Mouse (Mus musculus) heart, adult 9 months (tissue): Measurements from ENCODE around the gene Ehhadh.
"Not testable (repeated sequence)": the region's sequence is repeated elsewhere in the genome, so short reads cannot be mapped to it uniquely, and the experiment has no call there.

Experiments
- DNase-seq, 2 experiments: peaks; one replicate each; pipeline ENCODE4 v3.0.0; 2022; ENCODE audit warnings: low spot score in 2 of 2

Gene Ehhadh

DNA sequence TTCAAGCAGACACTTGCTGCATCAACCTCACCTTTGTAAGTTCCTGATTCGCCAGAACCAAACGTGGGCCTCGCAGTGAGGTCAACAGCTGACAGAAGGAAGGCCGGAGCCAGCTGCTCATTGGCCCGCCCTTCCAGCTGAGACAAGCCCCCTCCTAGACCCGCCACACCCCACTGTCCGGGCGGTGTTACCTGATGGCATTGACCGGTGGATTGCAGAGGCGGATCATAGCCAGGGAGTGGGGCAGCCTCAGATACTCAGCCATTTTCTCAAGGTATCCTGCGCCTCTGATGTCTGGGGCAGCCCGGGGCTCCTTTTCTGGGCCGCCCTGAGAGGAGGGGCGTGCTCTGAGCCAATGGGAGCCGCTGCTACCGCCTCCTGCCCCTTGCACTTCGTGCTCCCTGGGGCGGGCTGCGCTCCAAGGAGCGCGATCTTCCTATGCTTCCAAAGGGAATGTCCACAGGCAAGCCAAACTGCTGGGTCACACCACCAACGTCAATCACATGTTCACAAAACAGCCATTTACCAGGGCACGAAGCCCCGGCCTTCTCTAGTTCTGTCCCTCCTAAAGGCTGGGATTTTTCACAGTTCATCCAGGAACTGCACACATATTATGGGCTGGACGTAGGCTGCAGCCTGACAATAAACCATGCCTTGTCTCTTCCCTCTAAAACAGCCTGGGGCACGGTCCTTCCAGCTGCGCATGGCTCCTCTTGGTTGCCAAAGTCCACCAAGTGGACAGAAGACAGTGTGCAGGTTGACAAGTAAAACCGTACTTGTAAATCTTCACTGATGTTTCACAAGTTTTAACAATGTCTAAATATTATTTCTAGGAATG, at the start of gene Ehhadh:
Gene Ehhadh, minus strand, starts transcription at position 292 of the 838 bp plus-strand sequence.
- DNase-seq = peak; percentile 82 to 86

DNA sequence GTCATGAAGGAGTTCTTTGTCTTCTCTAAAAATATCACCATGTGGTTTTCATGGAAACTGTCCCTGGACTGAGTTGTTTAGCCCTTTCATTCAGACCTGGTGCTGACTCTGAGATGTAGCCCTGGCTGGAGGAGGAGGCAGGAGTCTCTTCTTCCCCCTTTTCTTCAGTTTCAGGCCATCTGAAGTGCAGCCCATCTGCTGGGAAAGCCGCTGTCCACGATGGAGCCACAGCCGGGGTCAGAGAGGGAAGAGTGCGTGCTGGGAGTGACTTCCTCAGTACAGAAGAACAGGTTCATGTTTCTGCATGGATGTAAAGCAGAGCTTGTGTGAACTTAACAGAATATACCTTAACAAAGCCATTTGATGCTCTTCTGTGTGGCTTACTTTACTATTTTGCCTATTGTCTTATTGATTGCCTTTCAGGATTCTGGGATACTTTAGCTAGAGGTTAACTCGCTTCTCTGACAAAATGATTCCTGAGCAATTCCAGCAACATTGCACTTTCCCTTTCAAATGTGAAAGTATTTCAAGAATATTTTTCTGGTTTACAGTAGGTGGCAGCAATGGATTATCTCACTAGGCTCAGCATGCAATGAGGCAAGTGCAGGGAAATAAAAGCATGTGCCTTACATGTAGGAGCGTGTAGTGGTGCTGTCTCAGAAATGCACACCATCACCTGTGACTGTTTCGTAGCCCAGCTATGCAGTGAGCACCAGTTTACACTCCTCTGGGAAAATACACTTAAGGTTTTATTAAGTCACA, 48.9 kb upstream of the Ehhadh start:
- no peak for DNase-seq

DNA sequence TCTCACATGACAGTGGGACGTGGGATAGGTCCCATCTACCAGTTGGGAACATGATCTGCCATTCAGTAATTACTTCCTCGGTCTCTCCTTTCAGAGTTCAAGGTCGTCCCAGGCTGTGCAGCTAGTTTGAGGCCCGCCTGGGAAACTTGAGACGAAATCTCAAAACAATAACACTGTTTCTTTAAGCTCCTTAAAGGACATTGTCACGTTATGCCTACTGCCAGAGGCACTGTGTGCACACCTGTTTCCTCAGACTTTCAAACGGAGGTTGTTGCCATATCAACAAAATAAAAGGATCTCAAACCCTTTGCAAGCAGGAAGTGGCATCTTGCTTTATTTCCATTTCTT, 48.0 kb upstream of the Ehhadh start:
- DNase-seq = no peak

DNA sequence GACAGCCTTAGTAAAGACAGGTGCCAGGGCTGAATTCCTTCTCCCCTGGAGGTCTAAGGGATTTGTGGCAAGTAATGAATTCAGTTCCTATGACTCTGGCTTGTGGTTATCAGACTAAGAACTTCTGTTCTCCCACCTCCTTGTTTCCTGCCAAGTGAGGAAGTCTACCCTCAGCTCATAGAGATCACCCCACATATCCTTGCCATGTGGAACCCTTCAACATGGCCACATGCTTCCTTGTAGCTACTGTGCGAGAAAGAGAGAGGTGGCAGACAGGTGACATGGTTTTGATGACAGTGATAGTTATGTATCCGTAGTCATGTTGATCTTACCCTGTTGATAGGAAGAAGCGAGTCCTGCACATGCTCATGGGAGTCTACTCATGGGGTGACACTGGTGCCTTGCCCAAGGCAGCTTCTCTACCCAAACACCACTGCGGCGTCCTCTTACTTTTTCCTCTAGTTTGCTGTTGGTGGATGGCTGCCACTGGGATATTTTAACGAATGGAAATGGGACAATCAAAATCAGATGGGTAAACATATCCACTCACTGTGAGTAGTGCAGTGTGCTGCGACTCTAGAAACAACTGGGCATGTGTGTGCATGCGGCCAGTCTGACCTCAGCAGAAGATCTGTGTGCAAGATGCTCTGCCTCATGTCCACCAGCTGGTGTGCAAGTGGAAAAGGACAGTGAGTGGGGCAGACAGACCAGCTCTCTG, 47.4 kb upstream of the Ehhadh start:
- DNase-seq = no peak

DNA sequence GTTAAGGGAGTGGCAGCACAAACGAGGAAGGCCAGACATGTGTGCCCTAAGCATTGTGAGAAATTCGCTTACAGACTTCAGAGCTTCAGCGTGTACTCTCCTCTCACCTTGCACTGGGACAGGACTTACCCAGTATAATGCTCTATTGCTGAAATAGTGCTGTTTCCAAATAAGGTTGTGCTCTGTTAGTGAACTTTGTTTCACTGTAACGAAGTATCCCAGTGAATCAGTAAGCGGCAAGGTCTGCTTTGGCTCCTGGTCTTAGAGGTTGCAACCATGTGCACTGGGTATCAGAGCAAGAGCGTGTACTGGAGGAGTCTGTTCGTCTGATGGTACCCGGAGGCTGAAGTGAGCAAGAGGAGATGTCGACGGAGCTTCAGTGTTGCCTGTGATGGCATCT, 46.4 kb upstream of the Ehhadh start:
- DNase-seq = no peak

DNA sequence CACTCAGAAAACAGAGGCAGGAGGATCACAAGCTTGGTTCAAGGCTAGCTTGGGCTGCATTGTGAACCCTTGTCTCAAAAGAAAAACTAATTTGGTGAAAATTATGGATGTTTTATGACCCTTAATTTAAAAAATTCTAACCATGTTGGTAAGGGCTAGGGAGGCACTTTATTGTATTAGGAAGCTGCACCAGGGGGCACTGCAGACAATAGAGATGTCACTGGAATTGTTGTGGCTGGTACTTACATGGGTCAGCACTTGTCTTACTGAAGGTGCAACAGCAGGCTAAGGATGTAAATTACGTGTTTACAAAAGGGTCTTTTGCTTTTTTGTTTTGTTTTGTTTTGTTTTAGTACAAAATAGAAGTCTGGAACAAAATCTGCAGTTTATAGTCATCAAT, 45.9 kb upstream of the Ehhadh start:
- DNase-seq = no peak

DNA sequence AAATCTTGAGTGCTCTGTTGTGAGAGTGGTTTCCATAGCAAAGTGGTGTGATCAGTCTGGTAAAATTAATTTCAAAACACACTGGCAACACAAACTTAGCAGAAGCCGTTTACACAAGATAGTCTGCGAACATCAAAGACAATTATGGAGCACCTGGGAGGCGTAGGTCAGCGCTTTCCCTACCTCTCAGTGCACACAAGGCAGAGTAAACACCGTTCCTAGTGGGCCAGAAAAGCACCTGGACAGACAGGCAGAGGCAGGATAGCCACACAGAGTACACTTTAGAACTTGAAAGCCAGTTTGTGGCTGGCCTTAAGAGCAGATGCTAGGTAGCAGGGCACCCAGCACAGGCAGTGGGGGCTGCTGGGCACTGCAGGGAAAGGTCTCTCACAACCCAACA, 44.2 kb upstream of the Ehhadh start:
- no peak for DNase-seq

DNA sequence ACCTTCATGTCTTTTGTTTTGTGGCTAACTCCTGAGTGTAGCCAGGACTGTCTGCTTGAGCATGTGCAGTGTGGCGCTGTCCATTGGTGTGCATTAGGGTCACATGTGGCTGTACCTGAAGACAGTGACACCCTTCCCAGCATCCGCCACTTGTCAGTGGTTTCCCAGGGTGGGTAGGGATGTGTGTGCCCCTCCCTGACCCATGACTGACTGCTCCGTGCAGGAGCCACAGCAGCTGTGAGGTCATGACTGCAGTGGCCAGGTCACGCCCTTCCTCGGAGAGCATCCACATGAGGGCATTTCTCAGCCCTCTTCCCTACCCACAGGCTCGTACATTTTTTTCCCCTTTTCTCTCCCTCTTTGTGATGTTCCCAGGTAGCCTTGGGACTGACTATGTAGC, 43.2 kb upstream of the Ehhadh start:
- no peak for DNase-seq

DNA sequence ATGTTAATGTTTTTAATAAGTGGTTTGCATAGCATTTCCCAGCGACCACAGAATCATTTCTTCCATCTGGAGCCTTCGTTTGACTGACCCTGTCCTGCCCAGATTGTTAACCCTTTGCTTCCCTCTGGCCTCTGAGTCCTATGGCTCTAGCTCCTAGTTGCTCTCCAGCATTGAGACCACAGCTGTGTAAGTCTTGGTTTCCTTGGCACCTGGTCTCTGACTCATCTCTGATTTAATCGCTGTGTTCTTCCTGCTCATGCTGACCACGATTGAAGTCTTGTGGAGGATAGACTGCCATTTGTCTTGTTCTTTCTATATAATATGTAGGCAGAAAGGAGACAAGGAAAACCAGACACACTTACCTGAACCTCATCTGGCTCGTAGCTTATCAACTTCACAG, 42.1 kb upstream of the Ehhadh start:
- DNase-seq = no peak

DNA sequence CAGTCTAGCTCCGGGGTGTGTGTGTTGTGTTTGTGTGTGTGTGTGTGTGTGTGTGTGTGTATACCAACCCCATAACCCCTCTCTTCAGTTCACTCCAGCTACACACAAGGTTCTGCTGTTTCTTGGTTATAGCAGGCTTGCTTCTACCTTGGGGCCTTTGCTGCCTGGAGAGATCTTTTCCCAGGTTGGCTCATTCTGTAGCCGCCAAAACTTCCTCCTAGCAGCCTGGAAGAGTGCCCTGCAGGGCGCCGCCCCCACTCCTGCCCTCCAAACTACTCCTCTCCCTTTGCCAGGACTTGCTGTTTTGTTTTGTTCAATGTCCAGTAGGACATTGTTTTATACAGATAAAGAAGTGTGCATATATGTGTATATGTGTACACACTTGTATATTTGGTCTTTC, 40.0 kb upstream of the Ehhadh start:
- no peak for DNase-seq

DNA sequence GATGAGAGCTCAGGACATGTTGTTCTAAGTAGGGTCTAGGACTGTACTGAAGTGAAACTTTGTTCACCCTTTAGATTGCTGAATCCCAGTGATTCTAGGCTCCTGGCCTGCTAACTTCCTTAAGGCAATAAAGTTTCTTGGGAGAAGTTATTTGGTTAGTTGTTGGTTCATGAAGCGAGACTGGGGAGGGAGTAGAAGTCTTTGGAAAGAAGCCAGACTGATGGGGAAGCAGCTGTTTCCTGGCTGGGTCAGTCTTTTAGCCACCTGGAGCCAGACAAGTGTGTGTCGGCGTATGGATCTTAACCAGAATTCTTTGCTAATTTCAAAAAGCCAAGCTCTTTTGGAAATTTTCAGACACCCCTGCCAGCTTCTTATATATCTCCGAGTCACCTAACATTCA, 39.5 kb upstream of the Ehhadh start:
- DNase-seq = peak; percentile 27 to 58

DNA sequence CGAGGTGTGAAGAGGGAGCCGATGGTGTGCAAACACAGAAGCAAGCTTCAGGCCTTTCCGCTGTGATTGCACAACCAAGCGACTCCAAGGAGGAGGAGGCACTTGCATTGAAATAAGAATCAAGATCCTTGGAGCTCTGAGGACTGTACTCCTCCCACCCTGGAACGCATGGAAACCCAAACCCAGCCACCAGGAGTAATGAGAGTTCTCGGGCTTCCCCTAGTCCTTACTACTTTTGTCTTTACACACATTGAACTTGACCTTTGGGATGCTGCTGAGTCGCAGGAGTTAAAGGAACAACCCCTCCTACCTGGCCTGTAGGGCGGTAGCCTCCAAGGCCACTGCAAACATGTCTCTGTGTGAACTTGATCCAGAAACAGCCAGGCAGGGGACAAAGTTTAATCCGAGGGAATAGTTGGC, 38.0 kb upstream of the Ehhadh start:
- no peak for DNase-seq

DNA sequence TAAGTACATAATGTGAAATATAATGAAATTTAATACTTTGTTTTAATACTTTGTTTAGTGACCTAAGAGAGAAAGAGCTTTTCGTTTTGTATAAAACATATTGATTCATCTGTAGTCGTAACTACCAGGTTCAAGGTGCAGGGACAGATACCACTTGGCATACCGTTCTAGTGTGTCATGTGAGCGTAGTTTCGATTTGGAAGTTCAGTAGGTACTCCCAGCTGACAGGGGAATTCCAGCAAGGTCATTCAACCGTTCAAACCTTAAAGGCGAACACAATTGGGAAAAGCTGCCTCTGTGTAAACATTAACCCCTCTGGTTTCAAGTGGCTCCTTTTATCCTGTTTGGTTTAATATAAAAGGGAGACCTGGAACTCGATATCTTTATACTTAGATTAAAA, 31.0 kb upstream of the Ehhadh start:
- DNase-seq = peak; percentile 18 to 24

DNA sequence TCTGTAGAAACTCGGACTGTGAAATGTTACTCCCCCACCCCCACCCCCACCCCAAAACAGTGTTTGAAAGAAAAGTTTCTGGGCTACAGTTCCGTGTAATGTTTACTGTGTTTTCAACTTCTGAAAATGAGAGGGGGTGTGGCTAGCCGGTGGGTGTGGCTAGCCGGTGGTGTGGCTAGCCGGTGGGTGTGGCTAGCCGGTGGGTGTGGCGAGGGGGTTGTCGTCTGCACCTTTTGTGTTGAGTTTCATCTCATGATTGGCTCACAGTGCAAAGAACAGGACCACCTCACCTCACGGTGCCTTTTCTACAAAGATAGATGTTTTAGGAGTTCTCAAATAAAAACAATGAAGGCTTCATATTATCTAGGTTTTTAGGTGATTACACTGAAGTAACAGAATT, 30.5 kb upstream of the Ehhadh start:
- no peak for DNase-seq

DNA sequence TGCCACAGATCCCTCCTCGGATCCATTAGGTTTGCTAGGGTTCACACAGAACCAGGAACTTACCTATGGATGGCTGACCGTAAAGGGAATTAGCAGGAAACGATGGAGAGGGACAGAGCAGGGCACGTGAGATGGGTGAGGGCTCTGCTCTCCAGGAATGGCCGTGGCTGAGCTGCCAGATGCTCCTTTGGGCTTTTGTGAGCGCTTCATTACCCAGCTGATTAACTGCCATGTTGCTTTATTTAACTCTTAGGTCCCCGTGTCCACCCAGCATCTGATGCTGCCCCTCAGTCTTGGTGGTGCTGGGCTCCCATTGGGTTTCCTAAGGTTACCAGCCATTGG, 28.0 kb upstream of the Ehhadh start:
- DNase-seq = no peak

DNA sequence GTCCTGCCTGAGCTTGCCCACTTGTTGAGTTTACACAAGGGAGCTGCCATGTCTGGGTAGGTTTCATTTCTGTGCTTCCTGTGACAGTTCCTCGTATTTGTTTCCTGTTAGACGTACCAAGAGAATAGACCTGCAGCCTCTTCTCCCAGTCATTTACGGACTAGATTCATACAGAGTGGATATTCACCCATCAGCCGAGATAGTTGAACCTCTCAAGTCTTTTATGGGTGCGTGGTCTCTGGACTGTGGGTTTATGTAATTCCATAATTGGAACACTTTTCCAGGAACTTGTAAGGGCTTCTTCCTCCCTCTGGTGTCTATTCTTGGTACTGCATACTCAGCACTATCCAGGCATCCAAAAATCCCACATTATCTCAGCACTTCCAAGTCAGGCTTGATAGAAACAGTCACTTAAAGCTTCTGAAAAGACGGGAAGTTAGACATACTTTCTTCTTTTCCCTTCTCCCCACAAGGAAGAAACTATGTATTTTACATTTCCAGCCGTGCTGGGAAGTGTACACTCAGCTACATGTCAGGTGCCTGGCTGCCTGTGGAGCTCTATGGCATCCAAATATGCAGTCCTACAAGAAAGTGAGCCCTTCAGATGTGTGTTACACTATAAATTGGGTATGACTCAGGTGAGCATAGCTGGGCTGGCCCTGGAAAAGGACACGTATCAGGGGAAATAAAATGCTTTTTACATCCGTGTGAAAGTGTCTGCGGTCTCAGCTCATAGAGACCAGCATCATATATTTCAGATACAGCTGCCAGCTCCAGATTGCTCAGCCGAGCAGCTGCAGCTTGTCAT, 27.5 kb upstream of the Ehhadh start:
- peak; percentile 23 to 64 for DNase-seq

DNA sequence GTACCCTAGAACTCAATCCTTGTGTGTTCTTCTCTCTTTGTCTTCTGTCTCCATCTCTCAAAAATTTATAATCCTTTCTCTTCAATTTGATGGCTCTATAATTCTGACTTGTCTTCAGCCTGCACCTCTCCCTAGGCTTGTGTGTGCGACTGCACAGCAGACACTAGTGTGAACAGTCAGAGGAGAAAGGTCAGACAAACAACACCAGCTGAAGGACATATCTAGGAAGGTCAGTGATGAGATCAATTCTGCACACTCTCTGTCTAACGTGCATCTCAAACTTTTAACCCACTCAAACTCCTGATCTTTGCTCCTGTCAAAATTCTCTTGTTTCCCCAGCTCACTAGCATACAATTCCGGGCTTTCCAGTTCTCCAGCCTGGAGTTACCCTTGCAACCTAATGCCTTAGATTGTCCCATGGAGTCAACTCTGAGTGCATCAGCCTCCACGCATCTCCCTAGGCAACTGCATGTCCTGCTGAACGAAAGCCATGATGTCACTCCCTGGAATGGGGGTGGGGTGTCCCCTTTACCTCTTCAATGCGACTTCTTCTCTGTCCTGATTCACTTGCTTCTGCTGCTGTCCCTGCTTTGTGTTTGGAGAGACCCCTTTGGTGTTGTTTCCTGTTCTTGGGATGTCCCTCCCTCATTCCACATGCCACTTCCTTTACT, 25.7 kb upstream of the Ehhadh start:
- DNase-seq = no peak

DNA sequence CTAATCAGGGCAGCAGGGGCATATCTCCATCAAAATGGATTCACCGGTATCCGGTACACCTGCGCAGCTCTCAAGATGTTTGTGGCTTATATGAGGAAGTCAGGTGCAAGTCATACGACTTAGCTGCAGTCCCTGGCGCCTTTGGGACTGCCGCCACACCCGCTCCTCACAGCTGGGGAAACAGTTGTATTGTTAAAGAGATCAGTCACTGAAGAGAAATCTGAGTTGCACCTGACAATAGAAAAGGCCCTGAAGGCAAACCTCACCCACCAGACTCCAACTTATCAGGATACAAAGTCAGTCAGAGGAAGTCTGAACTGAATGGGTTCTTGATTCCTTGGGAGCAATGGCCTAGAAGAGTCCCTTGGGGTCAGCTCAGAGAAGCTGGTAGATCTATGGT, 20.2 kb upstream of the Ehhadh start:
- not testable (repeated sequence) for DNase-seq

DNA sequence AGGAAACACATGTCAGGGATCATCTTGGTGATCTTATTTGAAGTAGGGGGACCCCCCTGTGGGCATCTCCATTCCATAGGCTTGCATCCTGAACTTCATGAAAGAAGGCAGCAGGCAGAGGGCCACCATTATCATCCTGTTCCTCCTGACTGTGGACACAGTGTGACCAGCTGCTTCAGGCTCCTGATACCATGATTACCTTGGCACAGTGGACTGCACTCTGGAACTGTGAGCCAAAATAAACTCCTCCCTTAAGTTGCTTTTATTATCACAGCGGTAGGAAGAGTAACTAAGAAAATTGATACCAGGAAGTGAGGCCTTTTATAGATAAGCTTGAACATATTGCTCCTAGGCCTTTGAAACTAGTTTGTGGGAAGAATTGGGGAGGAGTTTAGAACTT, 19.3 kb upstream of the Ehhadh start:
- DNase-seq = no peak

DNA sequence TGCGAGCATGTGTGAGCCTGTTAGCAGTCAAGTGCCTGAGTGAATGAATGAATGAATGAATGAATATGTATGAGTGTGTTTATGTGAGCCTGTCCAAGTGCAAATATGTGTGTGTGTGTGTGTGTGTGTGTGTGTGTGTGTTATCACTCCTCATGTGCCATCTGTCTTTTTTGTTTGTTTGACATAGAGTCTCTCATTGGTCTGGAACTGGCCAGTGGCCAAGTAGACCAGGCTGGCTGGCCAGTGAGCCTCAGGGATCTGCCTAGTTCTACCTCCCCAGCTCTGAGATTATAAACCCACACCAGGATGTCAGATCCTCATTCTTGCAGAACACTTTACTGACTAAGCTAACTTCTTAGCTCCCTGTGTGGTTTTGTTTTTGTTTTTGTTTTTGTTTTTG, 16.7 kb upstream of the Ehhadh start:
- DNase-seq = no peak

DNA sequence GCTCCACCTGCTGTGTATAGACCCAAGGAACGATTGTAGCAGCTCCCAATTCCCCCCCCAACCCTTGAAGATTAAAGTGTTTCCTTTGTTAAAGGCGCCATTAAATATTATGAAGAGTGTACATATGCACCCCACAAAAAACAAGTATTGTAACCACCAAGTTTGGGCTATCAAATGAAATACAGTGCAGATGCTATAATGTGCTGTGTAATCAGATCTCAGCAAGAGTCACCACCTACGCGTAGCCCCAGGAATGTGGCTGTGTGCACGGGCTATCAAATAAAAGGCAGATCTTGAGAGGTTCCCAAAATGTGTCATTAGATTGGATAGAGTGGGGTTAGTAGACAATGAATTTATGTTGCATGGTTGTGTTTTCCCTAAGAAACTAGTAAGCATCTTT, 7.5 kb upstream of the Ehhadh start:
- DNase-seq = no peak

DNA sequence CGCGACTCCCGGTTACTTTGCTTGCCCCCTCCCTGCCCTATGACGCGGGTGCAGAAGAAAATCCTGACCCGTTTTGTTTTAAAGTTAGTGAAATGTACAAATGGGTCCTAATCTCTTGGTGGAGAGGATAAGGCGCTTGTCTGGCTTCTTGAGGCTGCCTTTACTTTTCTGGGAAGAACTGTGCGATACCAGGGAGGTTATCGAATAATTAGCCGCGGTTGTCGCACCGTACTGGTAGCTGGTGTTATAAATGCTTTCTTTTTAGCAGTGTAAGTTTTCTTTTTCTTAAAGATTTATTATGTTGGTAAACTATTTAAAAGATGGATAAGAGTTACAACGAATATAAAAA, 7.1 kb upstream of the Ehhadh start:
- DNase-seq = no peak
